Mouse (Mus musculus) frontal cortex, postnatal 14 days (tissue): Measurements from ENCODE around the gene Aaed1.
"Not testable (repeated sequence)": the region's sequence is repeated elsewhere in the genome, so short reads cannot be mapped to it uniquely, and the experiment has no call there.

Experiments
- DNase-seq, 2 experiments: peaks; one replicate each; pipeline ENCODE4 v3.0.0; 2022; ENCODE audit warnings: low spot score in 2 of 2

Aaed1 gene

DNA sequence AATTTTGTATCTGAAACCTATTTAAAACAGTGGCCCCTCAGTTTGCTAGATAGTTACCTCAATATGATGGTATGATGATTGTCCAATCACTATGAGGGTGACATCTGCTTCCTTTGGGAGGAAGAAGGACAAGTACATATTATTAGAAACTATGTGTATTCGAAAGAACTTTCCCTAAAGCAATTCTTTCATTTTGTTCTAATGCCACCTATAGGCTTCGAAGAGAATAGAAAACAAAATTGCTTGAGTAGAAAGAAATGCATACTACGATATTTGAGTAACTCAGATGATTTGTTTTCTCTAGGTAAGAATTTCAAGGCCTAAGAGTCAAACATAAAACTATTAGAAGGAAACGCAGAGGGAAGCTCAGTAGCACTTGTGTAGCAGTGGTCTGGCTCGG, 3.5 kb downstream of the Aaed1 start:
- DNase-seq = no peak

DNA sequence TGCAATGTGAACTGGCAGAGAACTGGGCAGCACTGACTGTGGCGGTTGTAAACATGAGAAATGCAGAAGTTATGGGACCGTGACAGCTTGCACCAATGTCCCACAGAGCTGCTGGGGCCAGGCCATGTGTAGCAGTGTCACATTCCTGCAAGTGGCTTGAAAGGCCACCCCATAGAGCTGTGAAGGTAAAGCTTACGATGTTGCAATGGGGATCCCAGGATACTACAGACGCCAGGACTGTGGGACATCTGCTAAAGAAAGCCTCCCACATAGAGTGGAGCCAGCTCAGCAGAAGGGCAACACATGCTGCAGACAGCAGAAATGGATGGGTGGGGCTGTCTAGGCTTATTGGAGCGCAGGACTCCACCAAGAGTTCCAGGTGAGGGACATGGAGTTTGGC, 5.0 kb downstream of the Aaed1 start:
- no peak for DNase-seq

DNA sequence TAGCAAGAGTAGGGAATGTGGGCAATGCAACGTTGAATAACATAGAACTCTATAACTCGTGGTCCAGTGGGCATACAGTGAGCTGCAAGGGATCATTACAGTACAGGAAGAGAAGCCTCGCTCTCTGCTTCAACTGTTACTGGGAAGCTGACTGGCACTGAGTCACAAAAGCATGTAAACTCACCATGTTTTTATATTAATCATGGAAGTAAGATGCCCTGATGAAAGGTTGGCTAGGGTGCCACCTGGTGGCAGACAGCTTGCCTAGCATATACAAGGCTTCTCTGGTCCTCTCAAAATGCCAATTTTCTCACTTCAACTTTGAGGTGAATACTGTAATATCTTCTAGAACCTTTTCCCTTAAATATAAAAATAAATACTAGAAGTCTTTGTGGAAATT, 6.4 kb downstream of the Aaed1 start:
- peak in 1 of 2 experiments; percentile 45 for DNase-seq

DNA sequence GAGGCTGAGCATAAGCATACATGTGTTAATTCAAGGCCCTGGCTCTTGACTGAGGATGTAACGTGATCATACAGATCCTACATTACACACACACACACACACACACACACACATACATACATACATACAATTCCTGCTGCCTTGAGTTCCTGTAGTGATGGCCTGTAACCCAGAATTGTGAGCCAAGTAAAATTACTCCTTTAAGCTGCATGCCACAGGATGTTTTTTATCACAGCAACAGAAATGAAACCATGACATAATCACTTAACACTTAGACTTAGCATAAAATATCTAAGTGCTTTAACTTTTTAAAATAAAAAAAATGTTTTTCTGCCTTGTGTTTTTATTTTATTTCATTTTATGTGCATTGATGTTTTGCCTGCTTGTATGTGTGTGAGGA, 13.4 kb downstream of the Aaed1 start:
- DNase-seq = no peak

DNA sequence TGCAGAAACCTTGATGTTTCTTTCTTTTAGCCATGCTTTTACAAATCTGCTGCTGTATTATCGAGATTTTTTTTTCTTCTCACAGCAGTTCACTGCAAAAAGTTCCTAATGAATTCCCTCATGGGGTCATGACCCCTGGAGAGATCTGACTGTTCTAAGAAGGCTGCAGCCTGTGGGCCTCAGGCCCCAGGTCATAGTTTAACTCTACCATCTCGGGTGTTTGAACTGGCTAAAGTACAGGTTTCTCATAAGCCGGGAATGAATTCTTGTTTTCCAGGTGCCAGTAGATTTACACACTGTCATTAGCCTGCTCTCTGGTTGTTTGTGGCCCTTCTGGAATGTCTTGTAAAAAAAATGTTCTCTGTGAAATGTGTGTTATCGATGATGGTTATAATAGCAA, 25.7 kb downstream of the Aaed1 start:
- no peak for DNase-seq

DNA sequence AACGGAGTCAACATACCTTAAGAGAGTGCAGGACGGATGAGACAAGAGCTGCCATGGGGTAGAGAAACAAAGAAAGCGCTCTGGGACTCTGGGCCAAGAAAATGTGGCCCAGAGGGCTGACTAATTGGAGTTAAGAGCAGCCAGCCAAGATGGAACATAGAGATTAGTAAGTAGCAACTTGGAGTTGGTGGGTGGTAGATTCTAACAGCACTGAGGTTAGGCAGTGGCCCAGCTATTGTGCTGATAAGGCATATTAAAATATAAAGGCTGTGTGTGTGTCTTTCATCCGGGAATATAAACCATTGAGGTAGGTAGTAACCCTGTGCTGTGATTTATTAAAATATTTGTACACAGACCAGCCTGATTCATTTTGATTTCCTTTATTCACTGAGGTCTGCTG, 26.2 kb downstream of the Aaed1 start:
- DNase-seq = no peak

DNA sequence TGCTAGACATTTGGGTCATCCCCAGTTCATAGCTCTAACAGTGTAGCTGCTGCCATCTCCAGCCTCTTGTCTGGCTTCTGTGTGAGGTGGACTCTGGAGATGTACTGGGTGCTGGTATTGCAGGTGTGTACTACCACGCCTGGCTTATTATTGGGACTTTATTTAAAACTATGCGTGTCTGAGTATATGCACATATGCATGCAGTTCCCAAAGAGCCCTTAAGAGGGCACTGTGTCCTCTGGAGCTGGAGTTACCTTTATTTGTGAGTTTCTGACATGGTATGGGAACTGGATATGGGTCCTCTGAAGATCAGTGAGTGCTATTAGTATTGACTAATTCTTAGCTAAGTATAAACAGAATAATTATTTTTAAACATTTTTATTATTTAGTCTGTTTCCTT, 27.8 kb downstream of the Aaed1 start:
- no peak for DNase-seq

DNA sequence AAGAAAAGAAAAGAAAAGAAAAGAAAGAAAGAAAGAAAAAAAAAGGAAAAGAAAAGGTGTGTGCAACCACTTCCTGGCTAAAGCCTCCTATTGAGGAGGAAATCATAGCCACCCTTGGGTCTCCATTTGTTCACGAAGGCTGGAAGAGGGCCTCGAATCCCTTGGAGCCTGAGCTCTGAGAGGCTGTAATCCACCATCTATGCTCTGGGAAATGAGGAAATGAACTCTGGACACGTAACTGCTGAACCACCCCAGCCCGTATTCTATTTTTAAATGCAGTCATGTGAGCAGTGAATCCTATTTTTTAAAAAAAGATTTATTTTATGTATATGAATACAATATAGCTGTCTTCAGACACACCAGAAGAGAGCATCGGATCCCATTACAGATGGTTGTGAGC, 31.6 kb downstream of the Aaed1 start:
- no peak for DNase-seq

DNA sequence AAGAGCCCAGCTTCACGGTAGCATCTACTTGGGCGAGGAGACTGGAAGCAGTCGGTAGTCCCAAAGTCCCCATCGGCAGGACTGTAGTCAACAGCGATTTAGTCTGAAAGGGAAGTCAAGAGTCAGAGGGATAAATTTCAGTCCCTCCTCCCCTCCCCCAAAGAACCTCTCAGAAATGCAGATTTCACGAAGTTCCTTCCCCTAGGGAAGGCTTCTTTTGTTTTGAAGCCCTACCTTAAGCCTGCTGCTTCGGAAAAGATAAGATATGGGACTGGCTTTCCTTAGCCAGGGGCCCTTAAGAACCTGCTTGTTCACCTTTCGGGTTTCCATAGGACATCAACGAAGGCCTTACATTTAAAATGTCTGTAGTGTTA, 36.8 kb downstream of the Aaed1 start:
- no peak for DNase-seq

DNA sequence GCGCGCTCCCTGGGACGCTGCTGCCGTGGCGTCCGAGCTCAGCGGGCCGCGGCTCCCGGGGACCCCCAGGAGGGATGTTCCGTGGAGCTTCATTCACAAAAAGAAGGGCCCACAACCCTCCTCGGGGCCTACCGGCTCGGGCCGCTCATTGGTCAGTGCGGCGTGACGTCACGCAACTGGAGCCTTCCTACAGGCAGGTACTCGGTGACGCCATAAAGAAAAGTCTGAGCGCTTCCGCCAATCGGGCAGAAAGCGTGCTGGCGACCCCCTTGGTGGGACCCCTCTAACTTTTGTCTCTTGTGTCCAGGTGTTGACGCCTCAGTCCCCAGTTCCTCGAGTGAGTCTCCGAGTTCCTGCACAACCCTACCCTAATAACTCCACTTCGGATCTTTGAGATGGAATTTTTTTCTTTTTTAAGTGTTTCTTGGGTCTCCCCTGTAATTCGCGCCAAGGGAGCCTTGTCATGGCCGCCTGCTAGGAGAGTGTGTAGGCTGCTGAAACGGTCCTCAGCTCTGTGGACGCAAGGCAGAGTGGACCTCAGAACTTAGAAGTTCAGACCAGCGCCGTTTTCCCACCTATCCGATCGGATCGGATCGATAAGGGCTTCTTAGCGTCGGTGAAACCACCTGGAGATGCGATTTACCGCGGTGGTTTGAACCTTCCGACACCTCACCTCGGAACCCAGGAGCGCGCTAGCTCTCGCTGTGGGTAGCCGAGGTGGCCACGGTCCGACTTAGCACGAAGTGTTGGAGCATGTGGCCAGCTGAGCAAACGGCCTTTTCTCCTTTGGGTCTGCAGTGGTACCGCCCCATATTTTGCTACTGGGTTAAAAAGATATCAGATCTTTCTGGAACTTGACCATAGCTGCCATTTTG, 37.4 kb downstream of the Aaed1 start, which contains the start of gene Cdc14b:
TSS of gene Cdc14b (minus strand) at position 412 of the 875 bp plus-strand sequence.
- peak; percentile 40 to 55 for DNase-seq

DNA sequence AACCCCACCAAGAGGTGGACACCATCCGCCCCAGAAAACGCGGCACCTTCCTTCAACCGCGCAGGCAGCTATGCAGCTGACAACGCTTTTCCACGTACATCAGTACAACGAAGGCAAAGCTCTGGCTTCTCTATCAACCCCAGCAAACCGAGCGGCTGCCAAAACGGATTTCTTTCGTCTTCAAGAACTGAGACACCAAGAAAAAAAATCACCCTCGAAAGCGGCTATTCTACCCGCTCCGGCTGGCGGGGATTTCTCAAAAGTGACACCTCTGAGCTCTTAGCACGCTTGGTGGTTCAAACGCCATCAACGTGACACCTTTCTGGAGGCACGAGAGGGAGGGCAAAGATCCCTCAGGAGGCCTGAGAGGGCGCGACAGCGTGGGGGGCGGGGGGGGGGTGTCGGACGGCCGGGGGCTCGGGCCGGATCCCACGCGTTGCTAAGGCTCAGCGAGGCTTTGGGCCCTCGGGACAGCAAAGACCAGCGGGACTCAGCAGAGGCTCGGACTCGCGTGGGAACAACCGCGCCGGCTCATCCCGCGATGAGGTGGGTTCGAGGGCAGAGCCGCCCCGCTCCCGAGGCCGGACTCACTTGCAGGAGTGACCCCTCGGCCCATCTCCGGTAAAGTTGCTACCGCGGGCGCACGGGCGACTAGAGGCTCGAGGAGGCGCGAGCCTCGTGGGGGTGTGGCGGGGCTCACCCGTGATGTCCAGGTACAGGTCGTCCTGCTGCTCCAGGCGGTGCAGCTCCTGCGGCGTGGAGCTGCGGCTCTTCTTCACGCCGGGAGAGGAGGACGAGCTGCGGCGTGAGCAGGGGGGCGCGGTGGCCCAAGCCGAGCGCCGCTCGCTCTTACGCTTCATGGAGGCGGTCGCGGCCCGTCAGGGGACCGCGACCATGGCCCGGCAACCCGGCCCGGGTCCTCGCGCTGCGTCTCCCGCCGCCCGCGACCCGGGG, 38.3 kb downstream of the Aaed1 start:
- DNase-seq = peak in 1 of 2 experiments; percentile 10

DNA sequence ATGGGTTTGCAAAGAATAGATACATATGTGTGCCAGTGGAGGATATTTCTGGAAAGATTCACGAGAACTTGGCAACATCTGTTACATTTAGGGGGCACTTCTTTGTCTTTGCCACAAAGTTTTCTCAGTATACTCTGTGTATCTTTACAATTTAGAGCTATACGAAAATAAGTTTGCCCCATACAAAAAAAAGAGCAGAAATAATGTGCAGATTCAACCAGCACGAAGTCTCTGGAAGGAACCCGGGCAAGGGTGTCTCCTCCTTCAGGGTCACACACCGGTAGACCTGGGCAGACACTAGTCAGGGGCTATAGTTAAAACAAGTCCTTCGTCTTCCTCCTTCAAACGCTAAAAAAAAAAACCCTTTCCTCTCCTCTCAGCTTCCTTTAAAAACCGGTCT, 39.2 kb downstream of the Aaed1 start:
- DNase-seq = no peak

DNA sequence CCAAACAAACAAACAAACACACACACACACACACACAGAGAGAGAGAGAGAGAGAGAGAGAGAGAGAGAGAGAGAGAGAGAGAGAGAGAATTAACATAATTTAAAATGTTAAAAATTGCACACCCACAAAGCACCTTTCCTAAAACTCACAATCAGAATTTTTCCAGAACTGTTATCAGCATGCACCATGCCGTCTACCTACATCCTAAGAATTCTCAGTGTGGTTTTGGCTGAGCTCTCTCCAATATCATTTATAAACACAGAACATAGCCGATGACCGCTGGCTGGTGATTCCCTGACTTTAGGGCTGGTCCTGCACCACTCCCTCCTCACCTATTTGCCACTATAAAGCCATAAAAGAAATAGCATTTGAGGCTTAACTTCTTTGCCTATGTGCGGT, 44.1 kb downstream of the Aaed1 start:
- DNase-seq = no peak

DNA sequence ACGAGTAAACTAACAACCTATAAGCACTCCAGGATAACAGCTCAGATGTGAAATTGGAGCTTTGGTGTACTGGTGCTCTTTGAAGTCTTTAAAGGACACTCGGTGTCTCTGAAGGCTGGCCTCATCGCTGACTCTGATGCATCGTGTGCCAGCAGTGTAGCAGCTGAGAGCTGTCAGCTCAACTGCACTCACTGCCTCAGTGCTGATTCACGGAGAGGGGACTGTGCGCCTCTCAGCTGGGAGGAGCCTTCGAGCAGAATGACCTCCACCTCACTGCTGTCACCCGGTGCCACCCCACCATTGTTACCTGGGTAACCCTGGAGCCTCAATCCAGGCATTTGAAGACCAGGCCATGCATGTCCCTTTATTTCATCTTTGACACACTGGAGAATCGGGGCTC, 45.4 kb downstream of the Aaed1 start:
- DNase-seq = no peak

DNA sequence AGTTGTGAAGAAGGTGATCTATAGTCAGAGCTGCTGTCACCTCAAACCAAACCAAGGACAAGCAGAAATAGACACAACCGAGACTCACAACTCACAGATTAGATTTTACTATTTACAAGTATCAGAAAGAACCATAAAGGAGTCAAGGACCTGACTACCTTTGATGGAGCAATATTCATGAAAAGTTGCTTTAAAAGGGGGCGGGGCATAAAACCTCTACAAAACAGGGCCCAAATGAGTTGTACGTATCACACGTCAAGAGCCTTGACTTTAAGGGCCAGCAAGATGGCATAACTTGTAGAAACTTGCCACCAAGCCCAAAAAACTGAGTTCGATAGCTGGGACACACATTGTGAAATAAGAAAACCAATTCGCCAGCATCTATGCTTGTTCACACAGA, 47.9 kb downstream of the Aaed1 start:
- DNase-seq = no peak

DNA sequence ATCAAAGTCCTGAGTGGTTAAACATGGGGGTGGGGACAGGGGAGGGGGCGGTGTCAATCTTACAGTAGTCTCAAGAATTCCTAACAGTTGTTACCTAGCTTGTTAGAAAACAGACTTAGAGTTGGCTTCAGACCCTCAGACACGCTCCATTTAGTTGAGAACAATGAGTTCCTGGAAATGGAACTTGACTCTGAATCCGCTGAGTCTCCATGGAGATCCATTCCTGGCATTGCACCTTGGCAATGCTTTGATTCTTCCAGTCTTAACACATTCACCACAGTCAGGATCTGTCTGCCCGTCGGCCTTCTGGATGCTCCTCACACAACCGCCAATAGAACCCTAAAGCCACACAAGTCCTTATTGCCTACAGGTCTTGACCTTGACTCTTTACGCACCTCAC, 52.6 kb downstream of the Aaed1 start:
- DNase-seq = no peak

DNA sequence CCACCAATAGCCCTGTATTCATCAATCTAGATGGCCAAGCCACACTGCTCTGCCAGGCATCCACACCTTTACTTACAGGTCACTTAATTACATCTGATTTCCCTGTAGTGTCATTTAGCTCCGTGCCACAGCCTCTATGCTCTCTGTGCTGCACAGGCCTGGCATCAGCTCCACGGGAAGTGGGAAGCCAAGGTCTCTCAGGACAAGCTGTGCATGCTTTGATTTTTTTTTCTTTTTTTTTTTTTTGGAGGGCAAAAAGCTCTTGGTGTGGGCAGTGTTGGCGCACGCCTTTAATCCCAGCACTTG, 54.0 kb downstream of the Aaed1 start:
- no peak for DNase-seq

DNA sequence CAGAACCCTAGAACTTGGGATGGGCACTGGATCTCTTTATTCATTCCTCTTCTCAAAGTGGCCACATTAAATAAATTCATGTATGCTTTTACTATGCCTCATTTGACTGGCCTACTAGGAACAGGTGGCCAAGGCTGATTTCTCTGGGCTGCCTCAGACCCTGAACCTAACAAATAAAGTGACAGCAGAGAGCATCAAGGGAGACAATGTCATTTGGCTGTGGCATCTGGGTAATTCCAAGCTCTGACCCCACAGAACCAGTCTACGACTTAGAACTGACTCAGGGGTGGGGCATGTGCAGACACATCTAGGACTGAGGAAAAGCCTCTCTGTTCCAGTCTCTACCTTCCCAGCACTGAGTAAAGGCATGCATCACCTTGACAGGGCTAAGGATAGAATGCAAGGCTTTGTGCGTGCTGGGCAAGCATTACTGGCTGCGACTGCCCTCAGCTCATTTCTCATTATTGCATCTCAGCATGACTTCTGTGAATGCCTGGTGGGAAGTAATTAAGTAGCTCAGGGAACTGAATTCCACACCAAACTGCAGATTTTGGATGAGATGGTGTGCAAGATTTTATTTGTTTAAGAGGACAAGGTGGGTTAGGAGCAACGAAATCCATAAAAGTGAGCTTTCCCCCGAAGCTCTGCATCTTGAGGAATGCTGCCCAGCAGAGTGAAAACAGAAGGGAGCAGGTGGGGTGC, 54.5 kb downstream of the Aaed1 start:
- no peak for DNase-seq

DNA sequence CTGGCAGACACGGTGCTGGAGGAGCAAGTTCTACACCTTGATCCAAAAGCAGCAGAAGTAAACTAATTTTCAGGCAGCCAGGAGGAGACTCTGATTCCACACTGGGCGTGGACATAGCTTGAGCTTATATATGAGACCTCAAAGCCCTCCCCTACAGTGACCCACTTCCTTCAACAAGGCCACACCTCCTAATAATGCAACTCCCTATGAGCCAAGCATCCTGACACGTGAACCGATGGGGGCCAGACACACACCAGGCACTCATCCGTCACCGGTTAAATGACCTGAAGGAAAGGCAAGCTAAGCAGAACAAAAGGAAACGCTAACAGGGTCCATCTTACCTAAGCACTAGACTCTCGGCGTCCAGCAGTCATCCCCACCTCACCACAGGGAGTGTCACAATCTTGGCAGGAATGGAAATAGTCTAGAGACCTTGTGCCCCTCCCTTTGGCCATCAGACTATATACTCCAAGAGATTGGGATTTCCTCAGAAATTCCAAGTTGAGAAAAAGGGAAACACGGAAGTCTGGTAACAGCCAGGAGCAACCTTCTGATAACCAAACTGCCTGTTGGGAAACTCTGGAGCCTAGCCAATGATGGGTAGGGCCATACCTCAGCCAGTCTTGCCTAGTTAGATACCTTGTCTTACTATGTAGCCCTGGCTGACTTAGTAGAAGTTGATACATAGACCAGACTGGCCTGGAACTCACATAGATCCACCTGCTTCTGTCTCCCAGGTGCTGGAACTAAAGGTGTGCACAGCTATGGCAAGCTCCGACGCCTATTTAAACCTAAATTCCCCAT, 55.3 kb downstream of the Aaed1 start:
- no peak for DNase-seq

DNA sequence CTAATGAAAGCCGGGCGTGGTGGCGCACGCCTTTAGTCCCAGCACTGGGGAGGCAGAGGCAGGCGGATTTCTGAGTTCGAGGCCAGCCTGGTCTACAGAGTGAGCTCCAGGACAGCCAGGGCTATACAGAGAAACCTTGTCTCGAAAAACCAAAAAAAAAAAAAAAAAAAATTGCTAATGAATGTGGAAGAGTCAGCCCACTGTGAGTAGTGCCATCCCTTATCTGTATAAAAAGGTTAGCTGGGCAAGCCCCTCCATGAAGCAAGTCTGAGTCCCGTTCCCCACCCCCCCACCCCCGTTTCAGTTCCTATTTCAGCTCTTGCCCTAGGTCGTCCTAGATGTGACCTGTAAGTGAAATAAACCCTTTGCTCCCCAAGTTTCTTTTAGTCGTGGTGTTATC, 58.3 kb downstream of the Aaed1 start:
- not testable (repeated sequence) for DNase-seq

DNA sequence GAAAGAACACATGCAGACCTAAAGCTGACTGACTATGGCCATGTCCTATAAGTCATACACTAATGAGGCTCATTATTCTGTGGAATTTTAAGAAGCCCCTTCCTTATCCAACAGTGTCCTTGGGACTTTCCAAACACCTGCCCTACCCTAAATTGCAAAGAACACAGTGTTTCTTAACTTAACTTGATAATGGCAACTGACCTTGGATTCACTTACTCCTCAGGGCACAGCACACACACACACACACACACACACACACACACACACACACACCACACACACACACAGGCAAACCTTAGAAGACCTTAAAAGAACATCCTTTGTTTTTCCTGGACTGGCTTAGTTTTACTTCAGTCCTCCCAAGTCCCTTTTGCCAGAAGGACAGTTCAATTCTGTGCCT, 58.8 kb downstream of the Aaed1 start:
- no peak for DNase-seq

DNA sequence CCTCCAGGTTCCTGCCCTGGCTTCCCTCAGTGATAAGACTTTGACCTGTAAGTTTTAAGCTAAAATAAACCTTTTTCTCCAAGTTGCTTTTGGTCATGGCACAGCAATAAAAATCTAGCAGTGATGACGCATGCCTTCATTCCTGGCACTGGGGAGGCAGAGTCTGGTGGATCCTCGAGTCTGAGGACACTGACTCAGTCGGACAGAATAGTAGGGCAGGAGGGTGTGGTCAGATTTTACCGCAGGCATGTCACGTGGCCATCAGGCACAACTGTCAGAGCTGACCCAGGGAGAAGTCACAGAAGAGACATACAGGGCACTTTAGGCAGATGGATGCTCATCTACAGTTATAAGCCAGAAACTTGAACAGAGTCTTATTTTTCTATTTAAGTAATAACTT, 60.4 kb downstream of the Aaed1 start:
- DNase-seq = no peak
